Comparison of ENCODE assay signal across 12 mouse cellular contexts in genomic region chr6:55680974-55681373, GRCm38 (mm10). TPM values are rescaled to one million over a fixed set of nuclear protein-coding genes. Genes with fewer than 3 reads are reported as not detected.
A peak's percentile ranks its signal among the peaks of the same experiment; 100 is the strongest.
DNase-seq lines count a peak whose midpoint lies in the region; ATAC-seq lines count a peak whose summit lies in the region.
"Had no signal": no experiment of that assay in that cellular context is flagged by ENCODE, and none has a peak within 500 bp of the region (broad histone marks: within the 10 kb centered on the region; RNA-seq: fewer than 3 reads in every experiment).

Gene Neurod6, minus strand, starts transcription at chr6:55681263.

- H3K9ac ChIP-seq in forebrain, embryonic 15.5 days (replicated peaks) = peak within 1 kb of the TSS; percentile 61
- H3K9ac ChIP-seq in neural tube, embryonic 13.5 days = peak within 1 kb of the TSS; percentile 61
- H3K9ac ChIP-seq: liver, embryonic 15.5 days had no signal

- H3K27ac ChIP-seq in forebrain, embryonic 15.5 days (replicated peaks) = peak within 1 kb of the TSS; percentile 95
- H3K27ac ChIP-seq in neural tube, embryonic 13.5 days (replicated peaks) = peak within 1 kb of the TSS; percentile 88
- H3K27ac ChIP-seq: liver, embryonic 15.5 days had no signal

- H3K4me3 ChIP-seq in forebrain, embryonic 15.5 days = peak within 1 kb of the TSS; percentile 39
- H3K4me3 ChIP-seq in neural tube, embryonic 13.5 days = peak within 1 kb of the TSS; percentile 39
- H3K4me3 ChIP-seq: liver, embryonic 15.5 days; myocyte had no signal

- peak; percentile 90 for ATAC-seq in forebrain, embryonic 15.5 days (replicated peaks)
- peak; percentile 87 for ATAC-seq in neural tube, embryonic 13.5 days (ENCODE audit: low read depth)

- peak within 1 kb of the TSS; percentile 38 for H3K4me2 ChIP-seq in forebrain, embryonic 15.5 days (replicated peaks)
- H3K4me2 ChIP-seq in neural tube, embryonic 13.5 days = peak within 1 kb of the TSS; percentile 48
- H3K4me2 ChIP-seq: liver, embryonic 15.5 days had no signal

- no peaks in the 10 kb centered on the region for H3K27me3 ChIP-seq in forebrain, embryonic 15.5 days
- H3K27me3 ChIP-seq in neural tube, embryonic 13.5 days = peaks cover 6% of the 10 kb centered on the region; the same call in 1 of the 2 replicates

- no peaks in the 10 kb centered on the region for H3K9me3 ChIP-seq in forebrain, embryonic 15.5 days
- H3K9me3 ChIP-seq in neural tube, embryonic 13.5 days = no peaks in the 10 kb centered on the region
- H3K9me3 ChIP-seq: liver, embryonic 15.5 days had no signal

- H3K4me1 ChIP-seq in forebrain, embryonic 15.5 days = peaks cover 18% of the 10 kb centered on the region
- H3K4me1 ChIP-seq in neural tube, embryonic 13.5 days (replicated peaks) = peaks cover 29% of the 10 kb centered on the region
- H3K4me1 ChIP-seq: liver, embryonic 15.5 days had no signal

- peak; percentile 19 for DNase-seq in cerebellum, adult 9-10 months
- DNase-seq in layer of hippocampus, postnatal 10 days (ENCODE audit: low spot score in 2 of 2) = peak; percentile 73 to 74
- DNase-seq in adrenal gland, postnatal 10 days = no peak
- DNase-seq in kidney, postnatal 10 days = no peak
- no peak for DNase-seq in gastrocnemius, adult 18-20 months (ENCODE audit: low spot score)

- WGBS in forebrain, embryonic 15.5 days = 48% methylated on average over 4 of the region's 4 CpGs
- WGBS in neural tube, embryonic 13.5 days = 42% methylated on average over 4 of the region's 4 CpGs

- no peaks in the 10 kb centered on the region for H3K36me3 ChIP-seq in forebrain, embryonic 15.5 days
- H3K36me3 ChIP-seq in neural tube, embryonic 13.5 days = no peaks in the 10 kb centered on the region
- H3K36me3 ChIP-seq: liver, embryonic 15.5 days had no signal

RNA-seq across cellular contexts. Expression of gene Neurod6, which starts in this region (rescaled TPM):
- polyA plus RNA-seq in forebrain, embryonic 15.5 days (2015; fragmentation: Nextera tagmentation; extraction: Ambion mirVana) = 467 and 475 TPM in 2 replicates
- total RNA-seq in layer of hippocampus, postnatal 10 days (2021) = 100 to 1,000 TPM; 223 to 261 TPM
- 107 and 114 TPM in 2 replicates for polyA plus RNA-seq in neural tube, embryonic 13.5 days (2015; fragmentation: Nextera tagmentation; extraction: Ambion mirVana)
- total RNA-seq in adrenal gland, postnatal 10 days (2021) = not detected
- not detected for total RNA-seq in gastrocnemius, adult 18-20 months (2021)
- total RNA-seq: ES-E14; heart, postnatal 25 days had no signal
- polyA plus RNA-seq: myocyte; stomach, embryonic 16.5 days had no signal

Comparison
In these comparisons a context has a peak if more than half of its experiments do, and no peak if none do; other contexts are left out.
1. RNA of gene Neurod6 (total RNA-seq): 223 to 261 TPM in layer of hippocampus, postnatal 10 days; not detected in adrenal gland, postnatal 10 days and not detected in gastrocnemius, adult 18-20 months; every median in the first group is over 100 times any median in the second.
2. DNase-seq: peak in cerebellum, adult 9-10 months (single experiment) and layer of hippocampus, postnatal 10 days (2 of 2); none in adrenal gland, postnatal 10 days (single experiment), kidney, postnatal 10 days (single experiment) and gastrocnemius, adult 18-20 months (single experiment).